Mouse (Mus musculus): Measurements from ENCODE around the gene Scn1b.

GRCm38 (mm10) chr7:31149751-31150565 lies 23.2 kb upstream of the Scn1b start:
- TF ChIP-seq POLR2A (IDR thresholded peaks at IDR 0.05; ENCODE audit: borderline replicate concordance, low read depth, low read length) (no peak), CTCF (IDR thresholded peaks at IDR 0.05; ENCODE audit: low read depth, low read length) (no peak)
